16 mouse cellular contexts compared by ENCODE assay signal in genomic region chr19:57352337-57352935, GRCm38 (mm10). TPM values are rescaled to one million over a fixed set of nuclear protein-coding genes. Genes with fewer than 3 reads are reported as not detected.
A peak's percentile ranks its signal among the peaks of the same experiment; 100 is the strongest.
DNase-seq lines count a peak whose midpoint lies in the region; ATAC-seq lines count a peak whose summit lies in the region.
"Had no signal": no experiment of that assay in that cellular context is flagged by ENCODE, and none has a peak within 500 bp of the region (broad histone marks: within the 10 kb centered on the region; RNA-seq: fewer than 3 reads in every experiment).

No protein-coding gene starts in this region.

- no peak overlapping the region for H3K4me2 ChIP-seq in forebrain, embryonic 16.5 days (ENCODE audit: low read length)
- H3K4me2 ChIP-seq in forebrain, embryonic 13.5 days: no peak overlapping the region
- H3K4me2 ChIP-seq in hindbrain, embryonic 16.5 days (ENCODE audit: low read length): no peak overlapping the region
- H3K4me2 ChIP-seq: heart, embryonic 13.5 days; lung, embryonic 15.5 days; stomach, embryonic 15.5 days had no signal

- peak; percentile 40; the same call in 1 of the 2 replicates for ATAC-seq in forebrain, embryonic 16.5 days
- no peak; the same call in 1 of the 2 replicates for ATAC-seq in forebrain, embryonic 13.5 days
- no peak for ATAC-seq in hindbrain, embryonic 16.5 days
- ATAC-seq in megakaryocyte, adult 5-6 weeks (ENCODE audit: poor library complexity, severe bottlenecking): no peak
- ATAC-seq: inflammation-experienced regulatory T-cells, adult 6 months had no signal

- H3K4me3 ChIP-seq in forebrain, embryonic 16.5 days (replicated peaks; ENCODE audit: low read length): no peak overlapping the region
- no peak overlapping the region for H3K4me3 ChIP-seq in forebrain, embryonic 13.5 days
- no peak overlapping the region for H3K4me3 ChIP-seq in hindbrain, embryonic 16.5 days (ENCODE audit: low read length)
- H3K4me3 ChIP-seq: forebrain, embryonic 10.5 days; heart, embryonic 13.5 days; lung, embryonic 15.5 days; megakaryocyte, embryonic 14.5 days; stomach, embryonic 15.5 days had no signal

- H3K27me3 ChIP-seq in forebrain, embryonic 16.5 days (replicated peaks; ENCODE audit: control insufficient read depth, insufficient read depth, low read length): no peaks in the 10 kb centered on the region
- no peaks in the 10 kb centered on the region for H3K27me3 ChIP-seq in forebrain, embryonic 13.5 days
- H3K27me3 ChIP-seq in hindbrain, embryonic 16.5 days (replicated peaks; ENCODE audit: control insufficient read depth, insufficient read depth, low read length): no peaks in the 10 kb centered on the region
- H3K27me3 ChIP-seq: heart, embryonic 13.5 days; lung, embryonic 15.5 days; megakaryocyte, embryonic 14.5 days; stomach, embryonic 15.5 days had no signal

- H3K36me3 ChIP-seq in forebrain, embryonic 16.5 days (ENCODE audit: control insufficient read depth, insufficient read depth): no peaks in the 10 kb centered on the region
- no peaks in the 10 kb centered on the region for H3K36me3 ChIP-seq in forebrain, embryonic 13.5 days (ENCODE audit: poor library complexity, severe bottlenecking)
- H3K36me3 ChIP-seq in hindbrain, embryonic 16.5 days (ENCODE audit: control insufficient read depth, insufficient read depth, low read length): no peaks in the 10 kb centered on the region
- H3K36me3 ChIP-seq: forebrain, embryonic 10.5 days; heart, embryonic 13.5 days; lung, embryonic 15.5 days; stomach, embryonic 15.5 days had no signal

- peak; percentile 57 for DNase-seq in right cerebral cortex, adult 18-20 months
- no peak for DNase-seq in right cerebral cortex, postnatal 4 days
- DNase-seq in left cerebral cortex, postnatal 25 days (ENCODE audit: low spot score in 2 of 2): peak; percentile 34 to 82
- no peak for DNase-seq in Muller cell, postnatal 12 days (ENCODE audit: inconsistent ontology term)
- DNase-seq: cerebellum, adult 11-12 months; thymus, postnatal 4 days had no signal

- no peaks in the 10 kb centered on the region for H3K9me3 ChIP-seq in forebrain, embryonic 16.5 days (ENCODE audit: control insufficient read depth, low read length)
- H3K9me3 ChIP-seq in forebrain, embryonic 13.5 days (replicated peaks): peaks cover 5% of the 10 kb centered on the region
- H3K9me3 ChIP-seq in hindbrain, embryonic 16.5 days (ENCODE audit: control insufficient read depth, low read length): no peaks in the 10 kb centered on the region
- H3K9me3 ChIP-seq: lung, embryonic 15.5 days; stomach, embryonic 15.5 days had no signal

- peak overlapping the region; percentile 15; the same call in 1 of the 2 replicates for H3K27ac ChIP-seq in forebrain, embryonic 16.5 days (ENCODE audit: low read length)
- no peak overlapping the region for H3K27ac ChIP-seq in forebrain, embryonic 13.5 days
- H3K27ac ChIP-seq in hindbrain, embryonic 16.5 days (ENCODE audit: low read depth, low read length): no peak overlapping the region
- H3K27ac ChIP-seq: forebrain, embryonic 10.5 days; heart, embryonic 13.5 days; lung, embryonic 15.5 days; stomach, embryonic 15.5 days had no signal

- intact Hi-C loops in left cerebral cortex, postnatal 25 days (cut with DNase I): no loop called here

- H3K9ac ChIP-seq in forebrain, embryonic 16.5 days (replicated peaks; ENCODE audit: low read depth, low read length): no peak overlapping the region
- no peak overlapping the region for H3K9ac ChIP-seq in forebrain, embryonic 13.5 days
- no peak overlapping the region for H3K9ac ChIP-seq in hindbrain, embryonic 16.5 days (ENCODE audit: low read depth, low read length)
- H3K9ac ChIP-seq: heart, embryonic 13.5 days; lung, embryonic 15.5 days; stomach, embryonic 15.5 days had no signal

- 83% methylated on average over 12 of the region's 12 CpGs for WGBS in forebrain, embryonic 16.5 days
- 92% methylated on average over 12 of the region's 12 CpGs for WGBS in forebrain, embryonic 13.5 days
- WGBS in hindbrain, embryonic 16.5 days: 89% methylated on average over 12 of the region's 12 CpGs

- peaks cover 4% of the 10 kb centered on the region; the same call in 1 of the 2 replicates for H3K4me1 ChIP-seq in forebrain, embryonic 16.5 days (replicated peaks; ENCODE audit: control insufficient read depth, insufficient read depth, low read length)
- peaks cover 9% of the 10 kb centered on the region; the same call in 1 of the 2 replicates for H3K4me1 ChIP-seq in forebrain, embryonic 13.5 days
- no peaks in the 10 kb centered on the region for H3K4me1 ChIP-seq in hindbrain, embryonic 16.5 days (ENCODE audit: control insufficient read depth, insufficient read depth, low read depth, low read length)

RNA-seq across cellular contexts. Expression of gene Fam160b1, which starts 8.0 kb away (rescaled TPM):
- 14.7 and 18.6 TPM in 2 replicates for polyA plus RNA-seq in forebrain, embryonic 16.5 days (2015; fragmentation: Nextera tagmentation; extraction: Ambion mirVana)
- 11.6 and 12.7 TPM in 2 replicates for polyA plus RNA-seq in forebrain, embryonic 13.5 days (2015; fragmentation: Nextera tagmentation; extraction: Ambion mirVana)
- 10 to 100 TPM; 23.3 to 24.0 TPM for total RNA-seq in left cerebral cortex, postnatal 25 days (2021)
- polyA plus RNA-seq in hindbrain, embryonic 16.5 days (2015; fragmentation: Nextera tagmentation; extraction: Ambion mirVana): 11.2 and 12.8 TPM in 2 replicates
- total RNA-seq in megakaryocyte, adult 5-6 weeks (2015): 28.7 and 29.0 TPM in 2 replicates
- 18.4 and 18.8 TPM in 2 replicates for total RNA-seq in megakaryocyte, adult 5-6 weeks (2017)

RNA-seq across cellular contexts. Expression of gene Ablim1, which starts 37.7 kb away (rescaled TPM):
- polyA plus RNA-seq in forebrain, embryonic 16.5 days (2015; fragmentation: Nextera tagmentation; extraction: Ambion mirVana): 47.1 and 48.5 TPM in 2 replicates
- 16.5 and 19.2 TPM in 2 replicates for polyA plus RNA-seq in forebrain, embryonic 13.5 days (2015; fragmentation: Nextera tagmentation; extraction: Ambion mirVana)
- total RNA-seq in left cerebral cortex, postnatal 25 days (2021): 100 to 1,000 TPM; 106 to 113 TPM
- 57.3 and 62.1 TPM in 2 replicates for polyA plus RNA-seq in hindbrain, embryonic 16.5 days (2015; fragmentation: Nextera tagmentation; extraction: Ambion mirVana)
- total RNA-seq in megakaryocyte, adult 5-6 weeks (2015): 1.7 and 3.6 TPM in 2 replicates
- 2.6 and 3.2 TPM in 2 replicates for total RNA-seq in megakaryocyte, adult 5-6 weeks (2017)

Comparison
In these comparisons a context has a peak if more than half of its experiments do, and no peak if none do; other contexts are left out.
1. DNase-seq: peak in right cerebral cortex, adult 18-20 months (single experiment) and left cerebral cortex, postnatal 25 days (2 of 2); none in right cerebral cortex, postnatal 4 days (single experiment) and Muller cell, postnatal 12 days (single experiment).